In the genomic region with DNA sequence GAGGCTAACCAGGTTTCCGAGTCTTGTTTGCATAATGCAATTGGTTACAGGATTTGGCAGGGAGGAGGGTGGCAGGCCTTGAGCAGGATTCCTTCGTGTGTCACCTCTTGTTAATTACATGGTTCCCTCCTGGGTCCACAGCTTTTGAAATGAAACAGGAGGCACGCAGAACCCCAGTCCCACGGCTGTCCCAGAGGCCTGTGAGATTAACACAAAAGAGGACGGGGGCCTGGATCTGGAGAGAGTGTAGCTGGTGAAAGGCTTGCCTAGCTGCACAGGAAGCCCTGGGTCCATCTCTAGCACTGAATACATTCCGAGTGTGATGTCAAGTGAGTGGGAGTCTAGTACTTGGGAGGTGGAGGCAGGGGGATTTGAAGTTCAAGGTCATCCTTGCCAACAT, we compare ENCODE assay signal across 9 mouse cellular contexts. TPM values are rescaled to one million over a fixed set of nuclear protein-coding genes. Genes with fewer than 3 reads are reported as not detected.
"Had no signal": no experiment of that assay in that cellular context is flagged by ENCODE, and none has a peak within 500 bp of the region (broad histone marks: within the 10 kb centered on the region; RNA-seq: fewer than 3 reads in every experiment).

No protein-coding gene starts in this region.

- H3K9me3 ChIP-seq: kidney, embryonic 15.5 days; liver, embryonic 13.5 days; neural tube, embryonic 12.5 days; neural tube, embryonic 15.5 days; stomach, embryonic 15.5 days had no signal

- H3K27me3 ChIP-seq: kidney, embryonic 15.5 days; liver, embryonic 13.5 days; stomach, embryonic 15.5 days had no signal

- H3K36me3 ChIP-seq: kidney, embryonic 15.5 days; liver, embryonic 13.5 days; neural tube, embryonic 12.5 days; neural tube, embryonic 15.5 days; stomach, embryonic 15.5 days had no signal

- H3K4me1 ChIP-seq: liver, embryonic 13.5 days; neural tube, embryonic 12.5 days; neural tube, embryonic 15.5 days; stomach, embryonic 15.5 days had no signal

- H3K4me2 ChIP-seq: kidney, embryonic 15.5 days; liver, embryonic 13.5 days; neural tube, embryonic 12.5 days; neural tube, embryonic 15.5 days; stomach, embryonic 15.5 days had no signal

- H3K27ac ChIP-seq: kidney, embryonic 15.5 days; left cerebral cortex, adult 2 months; liver, embryonic 13.5 days; neural tube, embryonic 12.5 days; neural tube, embryonic 15.5 days; stomach, embryonic 15.5 days had no signal

- H3K9ac ChIP-seq: kidney, embryonic 15.5 days; liver, embryonic 13.5 days; neural tube, embryonic 12.5 days; neural tube, embryonic 15.5 days; stomach, embryonic 15.5 days had no signal

- H3K4me3 ChIP-seq: kidney, embryonic 15.5 days; left cerebral cortex, adult 2 months; liver, embryonic 13.5 days; neural tube, embryonic 12.5 days; neural tube, embryonic 15.5 days; stomach, embryonic 15.5 days had no signal

RNA-seq across cellular contexts. Expression of a gene that starts 15.5 kb away (rescaled TPM):
- total RNA-seq: liver, adult 2 months; megakaryocyte progenitor cell, adult 5-6 weeks; megakaryocyte-erythroid progenitor cell, adult 5-6 weeks had no signal
- polyA plus RNA-seq: liver, adult 2 months; stomach, embryonic 15.5 days had no signal
